Mouse (Mus musculus) lung, adult 2 months (tissue): ENCODE measurements at regions not wholly inside any gene's neighbourhood (a gene's known extent, or its start where the extent isn't known, plus 50 kb on each side); places are given as distances from the start of the nearest gene placed in this dataset.

Experiments used
- CTCF ChIP-seq: fragments of 200-500 bp; IDR thresholded peaks from 2 replicates; pipeline ENCODE4 v1.5.1; 2011; ENCODE audit warnings: mild to moderate bottlenecking, low read length, control low read depth; ENCODE audit not compliant: insufficient read depth
- POLR2A ChIP-seq: fragments of 200-500 bp; IDR thresholded peaks from 2 replicates; pipeline ENCODE4 v1.6.1; 2011; ENCODE audit warnings: low read depth, mild to moderate bottlenecking, control low read depth, low read length, borderline replicate concordance; ENCODE audit errors: extremely low read depth

DNA sequence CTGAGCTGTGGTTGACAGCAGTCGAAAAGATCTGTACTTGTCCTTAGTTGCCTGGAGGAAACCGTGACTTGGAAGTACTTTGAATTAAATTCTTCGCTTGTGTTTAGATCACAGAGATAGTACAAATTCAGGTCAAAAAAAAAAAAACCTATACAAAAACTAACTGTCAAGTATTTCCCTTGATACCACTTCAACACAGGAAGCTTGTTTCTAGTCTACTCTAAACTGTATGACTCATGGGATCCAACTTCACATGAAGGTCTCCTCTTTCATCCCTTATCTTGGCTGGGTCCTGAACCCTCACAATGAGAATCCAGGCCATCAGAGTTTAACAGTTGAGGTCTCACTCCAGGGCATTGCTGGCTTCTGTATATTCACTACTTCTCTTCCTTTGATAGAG is 54.8 kb downstream of the Tmem30b start:
- TF ChIP-seq POLR2A (no peak), CTCF (no peak)
